Mouse (Mus musculus): ENCODE results near the gene Spaca6.
"Not testable (repeated sequence)": the region's sequence is repeated elsewhere in the genome, so short reads cannot be mapped to it uniquely, and the experiment has no call there.

Gene Spaca6

GRCm38 (mm10) chr17:17837919-17838701 is 11.2 kb downstream of the Spaca6 start:
- Histone ChIP-seq H3K4me3 (replicated peaks; ENCODE audit: low read length) (peak overlapping the region; percentile 80), H3K36me3 (ENCODE audit: insufficient read depth, low read length) (peaks cover 62% of the 10 kb centered on the region), H3K9me3 (ENCODE audit: low read length) (no peaks in the 10 kb centered on the region), H3K27me3 (ENCODE audit: insufficient read depth, low read length) (no peaks in the 10 kb centered on the region), H3K4me1 (replicated peaks; ENCODE audit: low read depth, low read length) (peaks cover 61% of the 10 kb centered on the region)
- no peak; the same call in 1 of the 2 replicates for TF ChIP-seq NANOG (IDR thresholded peaks at IDR 0.05; ENCODE audit: borderline replicate concordance, low read length)
- TF ChIP-seq CTCF (conservative IDR thresholded peaks at IDR 0.05; ENCODE audit: low read length) = peak; percentile 37

- peaks cover 7% of the 10 kb centered on the region for H3K27me3 ChIP-seq (ENCODE audit: insufficient read depth, low read length)
- TF ChIP-seq NANOG (IDR thresholded peaks at IDR 0.05; ENCODE audit: borderline replicate concordance, low read length) (no peak), POU5F1 (IDR thresholded peaks at IDR 0.05; ENCODE audit: borderline replicate concordance, low read length) (no peak), CTCF (conservative IDR thresholded peaks at IDR 0.05; ENCODE audit: low read length) (no peak)
- peaks cover 61% of the 10 kb centered on the region for H3K4me1 ChIP-seq (replicated peaks; ENCODE audit: low read depth, low read length)
- H3K9me3 ChIP-seq (ENCODE audit: low read length) = no peaks in the 10 kb centered on the region
- peaks cover 51% of the 10 kb centered on the region for H3K36me3 ChIP-seq (ENCODE audit: insufficient read depth, low read length)
- H3K4me3 ChIP-seq (replicated peaks; ENCODE audit: low read length) = peak overlapping the region; percentile 80
Observed at GRCm38 (mm10) chr17:17839276-17839675, 12.3 kb downstream of the Spaca6 start.

- Histone ChIP-seq H3K36me3 (ENCODE audit: insufficient read depth, low read length) (peaks cover 43% of the 10 kb centered on the region), H3K27me3 (ENCODE audit: insufficient read depth, low read length) (peaks cover 11% of the 10 kb centered on the region), H3K9me3 (ENCODE audit: low read length) (no peaks in the 10 kb centered on the region), H3K4me3 (replicated peaks; ENCODE audit: low read length) (no peak overlapping the region), H3K4me1 (replicated peaks; ENCODE audit: low read depth, low read length) (peaks cover 56% of the 10 kb centered on the region)
- TF ChIP-seq NANOG (IDR thresholded peaks at IDR 0.05; ENCODE audit: borderline replicate concordance, low read length) = no peak
- TF ChIP-seq CTCF (conservative IDR thresholded peaks at IDR 0.05; ENCODE audit: low read length) = no peak
- no peak for TF ChIP-seq POU5F1 (IDR thresholded peaks at IDR 0.05; ENCODE audit: borderline replicate concordance, low read length)
Observed at GRCm38 (mm10) chr17:17840796-17841195, 13.8 kb downstream of the Spaca6 start.

GRCm38 (mm10) chr17:17843534-17844261 is 16.7 kb downstream of the Spaca6 start:
- TF ChIP-seq NANOG (IDR thresholded peaks at IDR 0.05; ENCODE audit: borderline replicate concordance, low read length) = no peak
- TF ChIP-seq POU5F1 (IDR thresholded peaks at IDR 0.05; ENCODE audit: borderline replicate concordance, low read length) = no peak
- no peak for TF ChIP-seq CTCF (conservative IDR thresholded peaks at IDR 0.05; ENCODE audit: low read length)
- H3K36me3 ChIP-seq (ENCODE audit: insufficient read depth, low read length) = peaks cover 33% of the 10 kb centered on the region
- peaks cover 41% of the 10 kb centered on the region for H3K4me1 ChIP-seq (replicated peaks; ENCODE audit: low read depth, low read length)
- peak overlapping the region; percentile 70 for H3K4me3 ChIP-seq (replicated peaks; ENCODE audit: low read length)
- peaks cover 34% of the 10 kb centered on the region for H3K27me3 ChIP-seq (ENCODE audit: insufficient read depth, low read length)
- H3K9me3 ChIP-seq (ENCODE audit: low read length) = no peaks in the 10 kb centered on the region

GRCm38 (mm10) chr17:17844606-17845005 is 17.6 kb downstream of the Spaca6 start:
- H3K36me3 ChIP-seq (ENCODE audit: insufficient read depth, low read length) = peaks cover 29% of the 10 kb centered on the region
- not testable (repeated sequence) for H3K4me3 ChIP-seq (replicated peaks; ENCODE audit: low read length); H3K9me3 ChIP-seq (ENCODE audit: low read length)
- peaks cover 32% of the 10 kb centered on the region for H3K4me1 ChIP-seq (replicated peaks; ENCODE audit: low read depth, low read length)
- peaks cover 41% of the 10 kb centered on the region for H3K27me3 ChIP-seq (ENCODE audit: insufficient read depth, low read length)

GRCm38 (mm10) chr17:17845187-17846027 is 18.4 kb downstream of the Spaca6 start:
- H3K4me1 ChIP-seq (replicated peaks; ENCODE audit: low read depth, low read length) = peaks cover 35% of the 10 kb centered on the region
- TF ChIP-seq NANOG (IDR thresholded peaks at IDR 0.05; ENCODE audit: borderline replicate concordance, low read length) (peak; percentile 83), POU5F1 (IDR thresholded peaks at IDR 0.05; ENCODE audit: borderline replicate concordance, low read length) (no peak)
- peaks cover 49% of the 10 kb centered on the region for H3K27me3 ChIP-seq (ENCODE audit: insufficient read depth, low read length)
- H3K36me3 ChIP-seq (ENCODE audit: insufficient read depth, low read length) = peaks cover 21% of the 10 kb centered on the region
- no peaks in the 10 kb centered on the region for H3K9me3 ChIP-seq (ENCODE audit: low read length)
- H3K4me3 ChIP-seq (replicated peaks; ENCODE audit: low read length) = no peak overlapping the region

GRCm38 (mm10) chr17:17848988-17849387 is 22.0 kb downstream of the Spaca6 start:
- TF ChIP-seq CTCF (conservative IDR thresholded peaks at IDR 0.05; ENCODE audit: low read length) = no peak
- no peak for TF ChIP-seq NANOG (IDR thresholded peaks at IDR 0.05; ENCODE audit: borderline replicate concordance, low read length)
- no peak for TF ChIP-seq POU5F1 (IDR thresholded peaks at IDR 0.05; ENCODE audit: borderline replicate concordance, low read length)
- peaks cover 30% of the 10 kb centered on the region for H3K4me1 ChIP-seq (replicated peaks; ENCODE audit: low read depth, low read length)
- H3K36me3 ChIP-seq (ENCODE audit: insufficient read depth, low read length) = no peaks in the 10 kb centered on the region
- no peaks in the 10 kb centered on the region for H3K9me3 ChIP-seq (ENCODE audit: low read length)
- H3K4me3 ChIP-seq (replicated peaks; ENCODE audit: low read length) = no peak overlapping the region
- peaks cover 60% of the 10 kb centered on the region for H3K27me3 ChIP-seq (ENCODE audit: insufficient read depth, low read length)

All from E14TG2a.4 (cell line).